Mouse (Mus musculus) left cerebral cortex, postnatal 10 days (tissue): ENCODE measurements around the gene 5830473C10Rik. TPM values are rescaled to one million over a fixed set of nuclear protein-coding genes. Genes with fewer than 3 reads are reported as not detected.
A peak's percentile ranks its signal among the peaks of the same experiment; 100 is the strongest.
"Not testable (repeated sequence)": the region's sequence is repeated elsewhere in the genome, so short reads cannot be mapped to it uniquely, and the experiment has no call there.

Experiments
- DNase-seq, 2 experiments: peaks; one replicate each; pipeline ENCODE4 v3.0.0; 2021 to 2022; ENCODE audit warnings: low spot score in 2 of 2, mixed read lengths in 1 of 2; ENCODE audit errors: extremely low spot score in 1 of 2
- intact Hi-C: fragments of 180-260 bp; cut with DNase I; formaldehyde crosslinking; loops from one replicate; pipeline ENCODE4 v1.15.1; 2025
- total RNA-seq, 2 experiments: library from RNA; stranded (reverse); gene quantifications; 2 replicates each; pipeline ENCODE4 v1.2.3; 2021

The 5830473C10Rik gene
- total RNA-seq, 2 experiments from 2014 or later, result 0.89 to 1.1 TPM

DNA sequence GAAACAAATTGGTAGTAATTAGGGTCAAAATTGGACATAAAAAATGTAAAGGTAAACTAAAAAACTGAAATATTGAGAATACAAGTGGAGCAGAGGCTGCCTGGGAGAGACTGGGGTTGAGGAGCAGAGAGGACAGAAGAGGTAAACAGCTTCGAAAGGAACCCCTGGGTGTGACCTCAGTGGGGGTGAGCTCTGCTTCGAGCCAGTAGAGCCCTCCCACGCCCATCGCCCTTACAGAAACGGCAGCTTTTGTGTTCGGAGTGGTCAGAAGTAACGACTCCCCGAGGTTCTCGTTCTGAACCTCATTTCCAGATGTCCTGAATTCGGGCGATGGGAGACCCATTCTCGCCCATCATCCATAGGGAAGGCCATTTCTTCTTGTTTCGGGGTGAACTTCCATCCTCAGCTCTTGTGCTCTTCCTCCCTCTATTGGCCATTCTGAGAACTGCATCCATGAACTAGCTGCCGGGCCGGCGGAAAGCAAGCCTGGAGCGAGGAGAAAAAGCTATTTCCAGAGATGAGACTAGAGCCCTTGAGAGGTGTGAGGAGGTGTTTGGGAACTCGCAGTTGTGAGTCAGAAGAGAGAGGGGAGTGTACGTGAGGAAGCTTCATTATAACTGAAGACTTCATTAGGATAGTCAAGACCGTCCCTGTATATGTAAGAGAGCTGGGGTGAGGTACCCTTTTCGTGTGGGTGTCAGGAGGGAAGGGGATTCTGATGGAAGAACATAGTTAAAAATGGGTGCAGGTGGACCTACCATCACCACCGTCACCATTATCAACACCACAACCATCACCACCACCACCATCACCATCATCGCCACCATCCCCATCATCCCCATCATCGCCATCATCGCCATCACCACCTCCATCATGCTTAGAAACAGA is 28.0 kb downstream of the 5830473C10Rik start:
- DNase-seq, result peak; percentile 70 to 87
- intact Hi-C loops, result loop anchor here (2.0 to 10.0 kb wide), 2 partner anchors 84 to 184 kb away; no protein-coding TSS in a partner anchor

DNA sequence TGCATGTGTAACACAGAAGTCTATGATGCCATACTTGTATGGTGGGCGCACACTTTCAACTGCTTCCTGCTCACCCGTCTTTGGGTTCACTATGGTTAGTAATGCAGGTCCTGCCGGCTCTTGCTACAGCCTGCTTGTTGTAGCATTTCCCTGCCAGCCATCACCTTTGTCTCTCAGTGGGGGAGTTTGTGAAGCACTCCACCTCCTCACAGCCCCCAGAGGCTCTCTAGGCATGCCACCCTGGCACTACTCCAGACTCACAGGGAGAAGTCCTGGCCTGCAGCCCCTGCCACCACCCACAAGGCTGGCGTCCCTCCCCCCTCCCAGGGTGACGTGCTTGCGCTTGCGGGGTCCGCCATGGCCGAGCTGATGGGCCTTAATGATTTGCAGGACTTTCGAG is 29.8 kb downstream of the 5830473C10Rik start:
- no peak for DNase-seq
- intact Hi-C loops, result no loop called here

DNA sequence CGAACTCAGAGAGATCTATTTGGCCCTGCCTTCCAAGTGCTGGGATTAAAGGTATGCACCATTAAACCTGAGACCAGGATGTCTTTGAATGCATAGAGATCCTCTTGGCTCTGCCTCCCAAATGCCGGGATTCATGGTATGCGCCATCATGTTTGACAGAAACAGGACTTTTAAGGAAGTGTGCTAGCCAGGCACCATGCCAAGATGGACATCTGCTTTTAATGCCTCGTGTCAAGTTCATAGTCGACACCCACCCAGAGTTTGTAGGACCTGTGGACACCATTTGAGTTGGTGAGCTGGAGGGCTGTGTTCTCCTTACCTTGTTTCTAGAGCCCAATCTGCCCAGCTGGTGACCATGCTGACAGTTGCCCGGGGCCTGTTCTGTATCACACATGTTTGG is 31.0 kb downstream of the 5830473C10Rik start:
- intact Hi-C loops, result no loop called here
- no peak for DNase-seq

DNA sequence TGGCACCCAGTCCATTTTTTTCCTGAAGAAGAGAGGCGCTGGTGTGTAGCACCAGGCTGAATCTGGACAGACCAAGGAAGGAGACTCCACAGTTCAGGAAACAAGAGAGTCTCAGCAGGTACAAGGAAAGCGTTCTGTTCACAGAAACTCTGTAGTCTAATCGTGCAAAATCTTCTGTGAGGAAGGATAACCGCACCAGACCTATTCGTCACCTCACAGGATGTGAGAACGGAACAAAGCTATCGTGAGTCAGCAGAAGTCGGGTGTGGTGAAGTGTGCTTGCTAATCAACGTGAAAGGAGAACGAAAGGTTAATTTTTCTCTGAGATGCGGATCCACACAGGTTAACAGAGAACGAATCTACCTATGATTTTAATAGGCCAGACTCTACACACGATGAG is 34.0 kb downstream of the 5830473C10Rik start:
- intact Hi-C loops, result no loop called here
- DNase-seq, result no peak

DNA sequence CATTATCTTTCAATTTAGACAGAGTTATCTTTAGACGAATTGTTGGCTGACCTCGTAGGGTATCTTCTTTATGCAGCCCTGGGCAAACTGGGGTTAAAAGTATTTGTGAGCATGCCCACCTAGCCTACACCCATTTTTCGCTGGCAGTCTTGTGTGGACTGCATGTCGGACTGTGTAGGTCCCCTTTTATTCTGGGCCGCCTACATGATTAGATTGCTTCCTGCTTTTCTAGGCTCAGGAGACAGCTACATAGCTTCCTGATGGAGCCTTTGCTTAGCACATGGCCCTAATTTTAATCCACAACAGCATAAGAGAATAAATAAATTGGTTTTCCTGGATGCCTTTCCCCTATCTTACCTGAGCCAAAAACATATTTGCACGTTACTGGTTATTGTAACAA is 35.2 kb downstream of the 5830473C10Rik start:
- intact Hi-C loops, result no loop called here
- no peak for DNase-seq

DNA sequence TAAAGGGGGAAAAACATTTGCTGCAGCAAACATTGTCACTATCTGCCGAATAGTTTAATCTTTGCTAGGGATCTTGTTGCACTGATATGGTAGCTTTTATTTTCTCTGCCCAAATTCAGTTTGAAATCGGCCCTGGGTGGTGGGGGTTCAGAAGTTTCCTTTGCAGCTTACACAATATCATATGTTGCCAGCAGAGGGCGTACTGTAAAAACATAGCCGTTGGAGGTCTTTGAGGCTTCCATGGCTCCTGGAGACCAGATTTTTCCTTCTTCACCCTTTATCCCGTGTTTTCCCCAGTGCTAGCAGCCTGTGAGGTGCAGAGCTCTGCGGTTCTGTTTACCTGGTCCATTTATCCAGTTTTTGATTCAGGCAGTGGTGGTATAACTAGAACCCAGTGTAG is 40.6 kb downstream of the 5830473C10Rik start:
- peak; percentile 30 to 61 for DNase-seq
- intact Hi-C loops, result no loop called here

DNA sequence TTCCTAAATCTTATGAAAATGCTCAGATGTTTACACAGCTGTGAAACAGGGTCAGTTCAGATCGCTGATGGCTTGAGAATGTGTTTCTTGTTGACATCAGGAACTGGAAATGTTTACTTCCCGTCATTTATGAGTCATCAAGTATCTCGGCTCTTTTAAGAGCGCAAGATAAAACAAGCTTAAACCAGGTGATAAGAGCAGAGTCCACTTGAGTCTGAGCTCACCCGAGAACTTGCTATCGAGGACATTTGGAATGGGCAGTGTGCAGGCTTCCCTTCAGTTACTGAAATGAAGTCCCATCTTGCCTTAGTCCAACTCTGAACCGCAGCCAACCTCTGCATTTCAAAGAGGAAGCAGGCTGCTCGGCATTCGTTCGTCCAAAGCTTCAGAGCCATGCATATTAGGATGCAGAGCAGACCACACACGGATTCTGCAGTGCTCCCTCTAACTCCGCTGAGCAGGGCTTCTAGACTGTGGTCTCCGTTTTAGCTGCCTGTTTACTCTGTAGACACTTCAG is 42.6 kb downstream of the 5830473C10Rik start:
- intact Hi-C loops, result no loop called here
- DNase-seq, result peak; percentile 23 to 46

DNA sequence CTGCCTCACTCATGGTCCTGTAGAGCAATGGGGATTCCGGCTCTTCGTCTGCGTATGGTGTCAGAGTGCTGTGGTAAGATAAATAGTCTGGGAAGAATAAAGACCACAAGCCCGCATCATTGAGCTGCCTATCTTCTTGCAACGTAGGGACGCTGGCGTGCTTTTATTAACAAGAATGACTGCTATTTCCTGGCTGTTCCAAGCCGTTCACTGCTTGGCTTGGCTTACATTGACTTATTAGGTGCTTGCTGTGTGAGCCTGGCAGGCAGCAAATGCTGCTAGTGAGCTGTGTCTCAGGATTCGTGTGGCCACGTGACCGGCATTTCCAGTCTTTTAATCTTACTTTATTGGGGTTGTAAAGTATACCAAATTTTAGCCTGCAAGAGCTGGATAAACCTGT is 48.0 kb downstream of the 5830473C10Rik start:
- DNase-seq, result no peak
- intact Hi-C loops, result no loop called here

DNA sequence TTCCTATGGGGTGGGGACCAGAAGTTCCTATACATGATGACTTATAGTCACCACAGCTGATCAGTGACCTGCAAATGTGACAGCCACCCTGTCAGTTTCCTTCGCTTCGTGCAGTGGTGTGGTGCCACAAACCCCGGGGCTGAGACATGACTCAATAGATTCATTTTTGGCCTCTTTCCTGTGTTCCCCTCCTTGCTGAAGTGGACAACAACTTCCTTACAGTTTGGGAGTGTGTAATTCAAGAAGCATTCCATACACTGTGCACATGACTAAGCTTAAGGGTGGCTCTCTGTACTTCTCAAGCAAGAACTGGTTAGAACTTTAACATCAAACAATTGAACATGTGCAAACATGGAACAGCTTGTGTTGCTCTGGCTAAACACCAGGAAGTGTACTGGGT is 50.5 kb downstream of the 5830473C10Rik start:
- intact Hi-C loops, result no loop called here
- DNase-seq, result no peak

DNA sequence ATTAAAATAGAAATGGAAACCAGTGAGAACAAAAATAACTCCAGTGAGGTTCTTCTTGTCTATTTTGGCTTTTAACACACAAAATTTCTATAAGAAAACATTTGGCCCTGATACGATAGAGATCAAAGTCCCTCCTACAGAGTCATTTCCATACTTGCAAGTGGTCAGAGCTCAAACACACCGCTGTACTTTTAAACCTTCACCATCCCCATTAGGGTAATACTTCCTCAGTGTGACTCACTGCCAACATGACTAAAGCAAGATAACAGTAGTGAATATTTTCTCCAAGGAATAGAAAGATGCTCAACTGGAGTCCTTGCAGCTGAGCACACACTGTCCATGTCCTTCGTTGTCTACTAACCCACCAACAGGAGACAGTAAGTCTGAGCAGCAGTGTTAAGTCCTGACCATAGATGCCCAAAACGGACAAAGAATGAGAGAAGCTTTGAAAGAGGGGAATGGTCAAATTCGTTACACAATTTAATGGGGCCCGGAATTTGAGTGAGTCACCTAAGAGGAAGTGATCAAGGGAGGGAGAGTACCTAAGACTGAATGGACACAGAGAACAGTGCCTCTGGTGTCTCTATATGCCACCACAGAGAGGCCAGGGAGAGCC is 51.2 kb downstream of the 5830473C10Rik start:
- no peak for DNase-seq
- intact Hi-C loops, result no loop called here

DNA sequence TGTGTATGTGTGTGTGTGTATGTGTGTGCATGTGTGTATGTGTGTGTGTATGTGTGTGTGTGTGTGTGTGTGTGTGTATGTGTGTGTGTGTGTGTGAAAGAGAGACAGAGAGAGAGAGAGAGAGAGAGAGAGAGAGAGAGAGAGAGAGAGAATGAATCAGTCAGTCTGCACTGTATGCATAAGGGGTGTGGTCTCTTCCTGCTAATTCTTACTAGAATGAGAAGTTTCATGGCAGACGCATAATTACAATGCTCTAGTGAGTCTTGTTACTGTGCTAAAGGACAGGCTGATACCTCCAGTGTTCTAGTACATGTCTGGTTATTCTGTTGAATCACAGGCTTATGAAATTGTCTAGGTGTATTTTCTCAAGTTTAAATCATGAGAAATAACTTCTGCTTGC is 51.8 kb downstream of the 5830473C10Rik start:
- DNase-seq, intact Hi-C loops: not testable (repeated sequence)

DNA sequence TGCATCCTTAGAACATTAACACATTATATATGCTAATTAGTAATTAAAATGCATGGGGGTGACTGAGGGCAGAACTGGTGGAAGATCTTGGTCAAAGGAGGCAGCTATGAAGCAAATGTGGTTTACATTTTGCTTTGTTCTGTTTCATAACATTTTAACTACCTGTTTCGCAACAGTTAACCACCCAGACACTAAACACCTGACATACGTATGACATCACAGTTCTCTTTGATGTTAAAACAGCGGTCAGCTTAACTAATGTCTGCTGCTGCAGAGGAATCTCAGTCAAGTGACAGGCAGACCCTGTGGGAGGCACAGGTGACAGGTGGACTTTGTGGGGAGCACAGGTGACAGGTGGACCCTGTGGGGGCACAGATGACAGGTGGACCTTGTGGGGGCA is 57.0 kb downstream of the 5830473C10Rik start:
- intact Hi-C loops, result no loop called here
- no peak for DNase-seq

DNA sequence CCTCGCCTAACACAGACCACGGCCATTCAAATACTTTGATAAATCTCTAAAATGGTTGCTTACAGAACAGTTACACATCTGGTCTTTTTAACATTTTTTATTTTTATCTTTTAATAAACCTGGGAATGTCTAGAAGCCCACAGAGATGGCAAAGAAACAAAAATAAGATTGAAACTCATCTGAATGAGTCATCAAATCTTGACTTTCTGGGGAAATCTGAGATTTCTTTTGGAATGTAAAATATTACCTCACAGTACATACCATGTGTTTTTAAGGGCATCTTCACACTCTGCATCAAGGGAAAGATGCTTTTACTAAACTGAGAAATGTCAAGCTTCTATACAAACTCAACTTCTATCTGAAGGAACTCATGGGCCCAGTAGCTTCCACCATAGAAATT is 60.4 kb downstream of the 5830473C10Rik start:
- intact Hi-C loops, result no loop called here
- DNase-seq, result no peak

DNA sequence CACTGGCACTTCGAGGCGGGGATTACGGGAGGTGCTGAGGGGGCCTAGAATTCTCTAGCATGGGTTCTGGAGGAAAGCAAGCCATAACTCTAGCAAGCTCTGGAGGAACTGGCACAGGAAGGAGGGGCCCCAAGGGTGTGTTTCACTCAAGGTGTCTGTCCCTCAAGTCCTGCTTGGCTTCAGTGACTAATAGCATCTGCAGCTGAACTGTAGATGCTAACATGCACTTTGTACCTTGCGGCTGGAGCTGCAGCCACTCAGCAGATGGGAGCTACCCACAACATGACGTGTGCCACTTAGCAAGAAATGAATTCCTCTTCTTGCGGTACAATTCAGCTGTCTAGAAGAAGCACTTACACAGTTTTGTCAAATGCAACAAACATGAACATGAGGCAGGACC is 60.8 kb downstream of the 5830473C10Rik start:
- intact Hi-C loops, result no loop called here
- no peak for DNase-seq

DNA sequence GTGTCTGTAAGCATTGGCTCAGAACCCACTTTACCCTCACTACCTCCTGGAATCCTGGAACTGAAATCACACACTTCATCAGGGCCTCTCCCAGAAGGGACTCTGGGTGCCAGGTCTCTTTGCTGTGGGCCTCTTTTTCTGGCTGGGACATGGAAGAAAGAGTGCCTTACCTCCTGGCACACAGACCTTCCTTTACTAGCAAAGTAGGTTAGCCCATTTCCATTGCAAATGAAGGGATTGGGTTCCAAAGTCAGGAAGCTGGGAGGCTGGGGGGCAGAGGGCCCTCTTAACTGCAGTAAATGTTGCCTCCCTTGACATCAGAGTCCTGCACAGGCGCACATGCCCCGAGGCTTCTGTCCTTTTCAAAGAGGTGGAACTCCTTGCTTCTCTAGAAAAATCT is 62.3 kb downstream of the 5830473C10Rik start:
- DNase-seq, result no peak
- intact Hi-C loops, result no loop called here

DNA sequence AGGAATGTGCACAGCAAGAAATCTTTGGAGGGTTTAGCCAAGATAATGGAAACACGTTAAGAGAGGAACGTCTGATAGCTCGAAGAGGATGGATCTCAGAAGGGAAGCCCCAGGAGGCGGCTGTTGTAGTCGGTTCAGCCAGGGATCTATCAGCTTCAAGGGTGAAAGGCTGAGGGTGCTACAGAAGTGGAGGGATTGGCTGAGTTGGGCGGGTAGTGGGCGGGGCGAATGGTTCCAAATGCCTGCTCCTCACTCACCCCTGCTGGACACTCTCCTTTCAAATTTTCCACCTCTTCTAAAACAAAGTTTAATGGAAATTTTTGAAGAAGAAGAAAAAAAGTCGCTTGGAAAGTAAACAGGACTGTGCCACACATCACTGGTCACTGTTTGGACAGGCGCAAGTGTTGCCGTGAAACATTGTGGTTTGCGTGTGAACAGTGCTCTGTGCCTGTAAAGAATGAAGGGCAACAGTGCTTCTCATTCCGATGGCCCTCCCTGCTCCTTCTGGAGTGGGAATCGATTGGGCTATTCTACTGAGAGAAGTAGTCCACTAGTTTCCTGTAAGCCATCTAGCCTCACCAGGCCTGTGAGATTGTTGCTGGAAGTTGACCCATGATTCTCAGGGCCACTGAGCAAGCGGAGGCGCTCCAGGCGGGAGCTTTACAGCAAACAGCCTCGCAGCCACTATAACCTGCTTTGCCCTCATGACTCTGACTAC is 64.0 kb downstream of the 5830473C10Rik start:
- DNase-seq, result no peak
- intact Hi-C loops, result no loop called here

DNA sequence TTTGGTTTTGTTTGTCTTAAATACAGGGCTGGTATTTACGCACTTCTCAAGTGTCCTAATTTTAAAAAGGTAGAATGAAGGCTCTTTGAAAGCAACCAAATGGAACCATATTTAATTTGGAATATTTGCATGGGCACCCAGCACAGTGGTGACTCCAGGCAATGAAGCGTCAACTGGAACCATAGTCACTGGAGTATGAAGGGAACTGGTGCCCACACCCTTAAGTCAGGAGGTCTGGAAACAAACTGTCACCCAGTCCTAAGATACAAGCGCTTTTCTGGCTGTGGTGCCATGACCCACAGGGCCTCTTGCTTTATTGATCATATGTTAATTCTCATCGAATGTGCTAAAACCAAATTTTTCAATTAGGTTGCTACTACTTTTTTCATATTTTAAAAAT is 66.5 kb downstream of the 5830473C10Rik start:
- no peak for DNase-seq
- intact Hi-C loops, result no loop called here

DNA sequence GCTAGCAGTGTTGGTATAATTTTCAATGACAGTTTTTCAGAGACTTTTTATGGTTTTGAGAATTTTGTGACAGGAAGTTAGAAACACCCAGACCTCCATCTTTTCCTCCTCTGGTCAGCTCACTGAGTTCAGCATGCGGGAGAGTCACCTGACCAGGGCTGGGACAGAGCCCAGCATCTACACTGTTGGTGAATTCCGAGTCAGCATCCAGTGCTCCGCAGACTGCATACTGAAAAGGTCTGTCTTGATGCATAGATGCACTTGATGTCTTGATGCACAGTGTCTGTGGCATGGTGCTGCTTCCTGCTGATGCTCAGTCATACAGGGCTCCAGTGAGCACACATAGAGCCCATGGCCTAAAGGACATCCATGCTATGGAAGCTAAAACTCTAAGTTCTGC is 67.1 kb downstream of the 5830473C10Rik start:
- intact Hi-C loops, result no loop called here
- no peak for DNase-seq

DNA sequence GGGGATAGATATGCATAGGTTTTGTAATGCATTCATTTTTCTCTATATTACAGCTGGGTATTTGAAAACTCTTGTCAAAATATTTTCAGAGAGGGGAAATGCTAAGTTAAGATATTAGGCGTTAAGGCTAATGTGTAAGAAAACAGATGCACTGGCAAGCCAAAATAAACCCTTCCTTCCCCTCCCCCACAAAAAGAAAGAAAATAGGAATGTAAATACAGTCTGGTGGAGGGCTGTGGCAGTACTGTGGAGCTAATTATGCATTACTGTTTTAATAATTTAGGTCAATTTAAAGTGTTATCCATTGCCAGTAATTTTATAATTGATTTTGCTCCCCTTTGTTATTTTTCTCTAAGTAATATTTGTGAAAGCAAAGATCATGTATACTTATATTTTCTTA is 67.6 kb downstream of the 5830473C10Rik start:
- intact Hi-C loops, result no loop called here
- no peak for DNase-seq

DNA sequence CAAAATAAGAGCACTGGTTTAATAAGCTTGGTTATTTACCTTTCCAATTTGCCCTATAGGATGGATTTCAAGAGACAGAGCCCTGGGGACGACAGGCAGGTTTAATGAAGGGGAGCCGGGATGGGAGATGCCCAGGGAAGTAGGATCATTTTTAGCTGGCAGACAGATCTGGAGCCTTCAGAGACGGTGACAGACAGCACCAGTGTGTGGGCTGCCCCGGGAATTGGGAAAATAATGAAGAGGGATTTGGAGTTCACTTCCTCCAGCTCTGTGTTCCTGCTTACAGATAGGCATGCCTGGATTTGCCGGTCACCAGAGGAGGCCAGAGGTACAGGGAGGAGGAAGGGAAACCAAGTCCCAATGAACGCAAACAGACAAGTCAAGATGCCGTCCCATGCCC is 74.0 kb downstream of the 5830473C10Rik start:
- intact Hi-C loops, result no loop called here
- no peak for DNase-seq
